Mouse (Mus musculus): ENCODE results near the gene Vmn1r199. TPM values are rescaled to one million over a fixed set of nuclear protein-coding genes. Genes with fewer than 3 reads are reported as not detected.
"Not testable (repeated sequence)": the region's sequence is repeated elsewhere in the genome, so short reads cannot be mapped to it uniquely, and the experiment has no call there.

The Vmn1r199 gene
- not detected in 2 replicates for polyA plus RNA-seq (2014; fragmentation: Nextera tagmentation; extraction: Ambion mirVana)

- no peak for ATAC-seq (ENCODE audit: low read depth)
- H3K4me3 ChIP-seq (ENCODE audit: low read depth, low read length): no peak within 1 kb of the TSS
- no peaks in the 10 kb centered on the region for H3K4me1 ChIP-seq (ENCODE audit: control insufficient read depth, insufficient read depth, low read length)
- WGBS: 92% methylated on average over 2 of the region's 2 CpGs
- no peak within 1 kb of the TSS for H3K27ac ChIP-seq (ENCODE audit: low read depth, low read length)
- no peak within 1 kb of the TSS for H3K4me2 ChIP-seq (ENCODE audit: low read depth, low read length)
- H3K9me3 ChIP-seq (ENCODE audit: control insufficient read depth, low read length): no peaks in the 10 kb centered on the region
- H3K36me3 ChIP-seq (ENCODE audit: control insufficient read depth, insufficient read depth, low read length): no peaks in the 10 kb centered on the region
- no peak within 1 kb of the TSS for H3K9ac ChIP-seq (replicated peaks; ENCODE audit: low read depth, low read length)
- H3K27me3 ChIP-seq (ENCODE audit: control insufficient read depth, insufficient read depth, low read length): no peaks in the 10 kb centered on the region
These were observed at the start of gene Vmn1r199 for GRCm38 (mm10) chr13:22379518-22379917. Gene Vmn1r199, plus strand, starts transcription at chr13:22379818.

DNA sequence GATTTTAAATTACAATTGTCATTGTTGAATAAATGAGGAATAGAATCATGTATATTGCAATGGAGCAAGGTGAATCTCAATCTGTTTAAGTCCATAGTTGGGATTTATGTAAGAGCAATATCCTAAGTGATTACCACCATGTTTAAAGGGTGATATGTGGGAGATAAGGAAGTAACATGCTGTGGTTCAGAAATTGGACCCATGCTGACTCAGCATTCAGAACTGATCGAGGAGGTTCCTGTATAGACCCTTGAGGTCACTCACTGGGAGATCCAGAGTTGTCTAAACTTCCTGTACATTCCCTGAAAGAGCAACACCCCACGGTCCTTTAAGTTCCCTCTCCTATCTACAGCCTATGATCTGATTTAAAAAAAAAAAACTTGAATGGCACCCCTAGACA is 46.3 kb upstream of the Vmn1r199 start:
- Histone ChIP-seq H3K4me3 (ENCODE audit: low read depth, low read length) (no peak overlapping the region), H3K4me2 (ENCODE audit: low read depth, low read length) (no peak overlapping the region), H3K9me3 (ENCODE audit: control insufficient read depth, low read length) (no peaks in the 10 kb centered on the region), H3K4me1 (ENCODE audit: control insufficient read depth, insufficient read depth, low read length) (no peaks in the 10 kb centered on the region), H3K27me3 (ENCODE audit: control insufficient read depth, insufficient read depth, low read length) (no peaks in the 10 kb centered on the region), H3K36me3 (ENCODE audit: control insufficient read depth, insufficient read depth, low read length) (no peaks in the 10 kb centered on the region), H3K9ac (replicated peaks; ENCODE audit: low read depth, low read length) (no peak overlapping the region), H3K27ac (ENCODE audit: low read depth, low read length) (no peak overlapping the region)
- 76% methylated on average over 2 of the region's 2 CpGs for WGBS
- no peak for ATAC-seq (ENCODE audit: low read depth)

DNA sequence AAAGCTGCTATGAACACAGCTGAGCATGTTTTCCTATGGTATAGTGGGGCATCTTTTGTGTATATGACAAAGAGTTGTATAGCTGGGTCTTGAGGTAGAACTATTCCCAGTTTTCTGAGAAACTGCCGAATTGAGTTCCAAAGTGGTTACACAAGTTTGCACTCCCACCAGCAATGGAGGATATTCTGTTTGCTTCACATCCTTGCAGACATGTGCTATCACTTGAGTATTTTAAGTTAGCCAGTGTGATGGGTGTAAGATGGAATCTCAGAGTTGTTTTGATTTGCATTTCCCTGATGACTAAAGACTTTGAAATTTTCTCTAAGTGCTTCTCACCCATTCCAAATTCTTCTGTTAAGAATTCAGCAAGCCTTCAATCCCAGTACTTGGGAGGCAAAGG is 44.1 kb upstream of the Vmn1r199 start:
- no peak overlapping the region for H3K4me3 ChIP-seq (ENCODE audit: low read depth, low read length)
- H3K9me3 ChIP-seq (ENCODE audit: control insufficient read depth, low read length): no peaks in the 10 kb centered on the region
- no peak overlapping the region for H3K27ac ChIP-seq (ENCODE audit: low read depth, low read length)
- H3K9ac ChIP-seq (replicated peaks; ENCODE audit: low read depth, low read length): no peak overlapping the region
- 88% methylated on average over 1 of the region's 1 CpGs for WGBS
- H3K36me3 ChIP-seq (ENCODE audit: control insufficient read depth, insufficient read depth, low read length): no peaks in the 10 kb centered on the region
- no peaks in the 10 kb centered on the region for H3K27me3 ChIP-seq (ENCODE audit: control insufficient read depth, insufficient read depth, low read length)
- no peak for ATAC-seq (ENCODE audit: low read depth)
- no peaks in the 10 kb centered on the region for H3K4me1 ChIP-seq (ENCODE audit: control insufficient read depth, insufficient read depth, low read length)
- no peak overlapping the region for H3K4me2 ChIP-seq (ENCODE audit: low read depth, low read length)

- no peak for ATAC-seq (ENCODE audit: low read depth)
- no peak within 1 kb of the TSS for H3K9ac ChIP-seq (replicated peaks; ENCODE audit: low read depth, low read length)
- 63% methylated on average over 1 of the region's 1 CpGs for WGBS
These were observed 29.6 kb upstream of the Vmn1r199 start, which contains the start of gene Vmn1r198 for GRCm38 (mm10) chr13:22350064-22350463. Gene Vmn1r198, plus strand, starts transcription at chr13:22350364.

DNA sequence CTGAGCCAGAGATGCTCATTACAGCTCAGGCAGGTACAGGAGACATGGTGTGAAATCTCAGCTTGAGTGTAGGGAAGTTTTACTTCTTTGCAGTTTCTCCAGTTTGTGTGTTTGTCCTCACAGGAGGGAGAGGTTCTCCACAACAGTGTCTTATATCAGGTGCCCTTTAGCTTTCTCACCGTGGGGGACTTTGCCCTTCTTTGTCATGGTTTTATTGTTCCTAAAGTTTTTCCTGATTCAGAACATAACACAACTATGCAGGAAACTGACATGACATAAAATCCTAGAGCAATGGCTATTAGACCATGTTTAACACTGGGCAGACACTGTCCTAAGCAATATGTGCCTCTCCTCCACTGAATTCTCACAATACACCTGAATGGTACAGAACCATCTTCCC is 28.8 kb upstream of the Vmn1r199 start:
- H3K27ac ChIP-seq (ENCODE audit: low read depth, low read length): no peak overlapping the region
- H3K9ac ChIP-seq (replicated peaks; ENCODE audit: low read depth, low read length): no peak overlapping the region
- no peaks in the 10 kb centered on the region for H3K27me3 ChIP-seq (ENCODE audit: control insufficient read depth, insufficient read depth, low read length)
- H3K4me1 ChIP-seq (ENCODE audit: control insufficient read depth, insufficient read depth, low read length): no peaks in the 10 kb centered on the region
- no peaks in the 10 kb centered on the region for H3K36me3 ChIP-seq (ENCODE audit: control insufficient read depth, insufficient read depth, low read length)
- H3K4me2 ChIP-seq (ENCODE audit: low read depth, low read length): no peak overlapping the region
- ATAC-seq (ENCODE audit: low read depth): no peak
- H3K4me3 ChIP-seq (ENCODE audit: low read depth, low read length): no peak overlapping the region
- no peaks in the 10 kb centered on the region for H3K9me3 ChIP-seq (ENCODE audit: control insufficient read depth, low read length)
- 74% methylated on average over 1 of the region's 1 CpGs for WGBS

More at GRCm38 (mm10) chr13:22350064-22350463, 29.6 kb upstream of the Vmn1r199 start, which contains the start of gene Vmn1r198:
- no peaks in the 10 kb centered on the region for H3K27me3 ChIP-seq (ENCODE audit: control insufficient read depth, insufficient read depth, low read length)
- H3K4me2 ChIP-seq (ENCODE audit: low read depth, low read length): no peak within 1 kb of the TSS
- H3K4me1 ChIP-seq (ENCODE audit: control insufficient read depth, insufficient read depth, low read length): no peaks in the 10 kb centered on the region
- H3K27ac ChIP-seq (ENCODE audit: low read depth, low read length): no peak within 1 kb of the TSS
- no peaks in the 10 kb centered on the region for H3K36me3 ChIP-seq (ENCODE audit: control insufficient read depth, insufficient read depth, low read length)
- no peaks in the 10 kb centered on the region for H3K9me3 ChIP-seq (ENCODE audit: control insufficient read depth, low read length)
- no peak within 1 kb of the TSS for H3K4me3 ChIP-seq (ENCODE audit: low read depth, low read length)

GRCm38 (mm10) chr13:22381128-22381527 is 1.5 kb downstream of the Vmn1r199 start:
- not testable (repeated sequence) for H3K9me3 ChIP-seq (ENCODE audit: control insufficient read depth, low read length); H3K36me3 ChIP-seq (ENCODE audit: control insufficient read depth, insufficient read depth, low read length); H3K4me1 ChIP-seq (ENCODE audit: control insufficient read depth, insufficient read depth, low read length); H3K4me3 ChIP-seq (ENCODE audit: low read depth, low read length); H3K27me3 ChIP-seq (ENCODE audit: control insufficient read depth, insufficient read depth, low read length); H3K9ac ChIP-seq (replicated peaks; ENCODE audit: low read depth, low read length); ATAC-seq (ENCODE audit: low read depth); H3K27ac ChIP-seq (ENCODE audit: low read depth, low read length); H3K4me2 ChIP-seq (ENCODE audit: low read depth, low read length)
- 74% methylated on average over 3 of the region's 3 CpGs for WGBS

GRCm38 (mm10) chr13:22383401-22383800 is 3.8 kb downstream of the Vmn1r199 start:
- H3K36me3 ChIP-seq (ENCODE audit: control insufficient read depth, insufficient read depth, low read length): no peaks in the 10 kb centered on the region

GRCm38 (mm10) chr13:22387050-22387449 is 7.4 kb downstream of the Vmn1r199 start:
- WGBS: 100% methylated on average over 1 of the region's 1 CpGs
- Histone ChIP-seq H3K4me3 (ENCODE audit: low read depth, low read length) (no peak overlapping the region), H3K4me2 (ENCODE audit: low read depth, low read length) (no peak overlapping the region), H3K27me3 (ENCODE audit: control insufficient read depth, insufficient read depth, low read length) (no peaks in the 10 kb centered on the region), H3K27ac (ENCODE audit: low read depth, low read length) (no peak overlapping the region), H3K9ac (replicated peaks; ENCODE audit: low read depth, low read length) (no peak overlapping the region), H3K9me3 (ENCODE audit: control insufficient read depth, low read length) (no peaks in the 10 kb centered on the region), H3K36me3 (ENCODE audit: control insufficient read depth, insufficient read depth, low read length) (no peaks in the 10 kb centered on the region), H3K4me1 (ENCODE audit: control insufficient read depth, insufficient read depth, low read length) (no peaks in the 10 kb centered on the region)
- ATAC-seq (ENCODE audit: low read depth): no peak

More at GRCm38 (mm10) chr13:22383401-22383800, 3.8 kb downstream of the Vmn1r199 start:
- Histone ChIP-seq H3K9me3 (ENCODE audit: control insufficient read depth, low read length) (no peaks in the 10 kb centered on the region), H3K4me2 (ENCODE audit: low read depth, low read length) (no peak overlapping the region), H3K4me3 (ENCODE audit: low read depth, low read length) (no peak overlapping the region), H3K4me1 (ENCODE audit: control insufficient read depth, insufficient read depth, low read length) (no peaks in the 10 kb centered on the region), H3K27me3 (ENCODE audit: control insufficient read depth, insufficient read depth, low read length) (no peaks in the 10 kb centered on the region), H3K9ac (replicated peaks; ENCODE audit: low read depth, low read length) (no peak overlapping the region), H3K27ac (ENCODE audit: low read depth, low read length) (no peak overlapping the region)
- WGBS: 95% methylated on average over 3 of the region's 3 CpGs
- no peak for ATAC-seq (ENCODE audit: low read depth)

- H3K9me3 ChIP-seq (ENCODE audit: control insufficient read depth, low read length): no peaks in the 10 kb centered on the region
- no peak within 1 kb of the TSS for H3K4me2 ChIP-seq (ENCODE audit: low read depth, low read length)
- 55% methylated on average over 3 of the region's 3 CpGs for WGBS
- no peak within 1 kb of the TSS for H3K9ac ChIP-seq (replicated peaks; ENCODE audit: low read depth, low read length)
- no peak for ATAC-seq (ENCODE audit: low read depth)
- H3K4me1 ChIP-seq (ENCODE audit: control insufficient read depth, insufficient read depth, low read length): no peaks in the 10 kb centered on the region
- no peaks in the 10 kb centered on the region for H3K36me3 ChIP-seq (ENCODE audit: control insufficient read depth, insufficient read depth, low read length)
- H3K4me3 ChIP-seq (ENCODE audit: low read depth, low read length): no peak within 1 kb of the TSS
- H3K27ac ChIP-seq (ENCODE audit: low read depth, low read length): no peak within 1 kb of the TSS
- H3K27me3 ChIP-seq (ENCODE audit: control insufficient read depth, insufficient read depth, low read length): no peaks in the 10 kb centered on the region
These were observed 10.5 kb downstream of the Vmn1r199 start, which contains the start of gene Vmn1r200 for GRCm38 (mm10) chr13:22390073-22390472. Gene Vmn1r200, plus strand, starts transcription at chr13:22390373.
